Mouse (Mus musculus): ENCODE results near the gene Qpct.
"Not testable (repeated sequence)": the region's sequence is repeated elsewhere in the genome, so short reads cannot be mapped to it uniquely, and the experiment has no call there.

Gene Qpct

DNA sequence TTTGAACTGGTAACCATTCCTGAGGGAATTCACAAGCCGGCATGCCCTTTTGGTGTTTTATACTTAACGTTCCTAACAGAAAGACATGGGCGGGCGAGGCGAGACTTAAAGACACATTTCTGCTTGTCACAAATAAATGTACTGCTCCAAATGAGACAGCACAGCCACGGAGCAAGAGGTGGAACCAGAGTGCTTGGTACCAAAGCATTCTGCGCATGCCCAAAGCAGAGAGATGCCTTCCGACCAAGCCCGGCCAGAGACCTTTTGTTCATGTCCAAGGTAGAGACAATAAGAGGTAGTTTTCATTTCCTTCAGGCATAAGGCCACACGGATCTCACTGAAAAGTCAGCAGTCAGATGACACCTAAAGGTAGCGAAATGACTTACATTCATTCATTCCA is 20.2 kb downstream of the Qpct start:
- DNase-seq (ENCODE audit: low read depth) = no peak

DNA sequence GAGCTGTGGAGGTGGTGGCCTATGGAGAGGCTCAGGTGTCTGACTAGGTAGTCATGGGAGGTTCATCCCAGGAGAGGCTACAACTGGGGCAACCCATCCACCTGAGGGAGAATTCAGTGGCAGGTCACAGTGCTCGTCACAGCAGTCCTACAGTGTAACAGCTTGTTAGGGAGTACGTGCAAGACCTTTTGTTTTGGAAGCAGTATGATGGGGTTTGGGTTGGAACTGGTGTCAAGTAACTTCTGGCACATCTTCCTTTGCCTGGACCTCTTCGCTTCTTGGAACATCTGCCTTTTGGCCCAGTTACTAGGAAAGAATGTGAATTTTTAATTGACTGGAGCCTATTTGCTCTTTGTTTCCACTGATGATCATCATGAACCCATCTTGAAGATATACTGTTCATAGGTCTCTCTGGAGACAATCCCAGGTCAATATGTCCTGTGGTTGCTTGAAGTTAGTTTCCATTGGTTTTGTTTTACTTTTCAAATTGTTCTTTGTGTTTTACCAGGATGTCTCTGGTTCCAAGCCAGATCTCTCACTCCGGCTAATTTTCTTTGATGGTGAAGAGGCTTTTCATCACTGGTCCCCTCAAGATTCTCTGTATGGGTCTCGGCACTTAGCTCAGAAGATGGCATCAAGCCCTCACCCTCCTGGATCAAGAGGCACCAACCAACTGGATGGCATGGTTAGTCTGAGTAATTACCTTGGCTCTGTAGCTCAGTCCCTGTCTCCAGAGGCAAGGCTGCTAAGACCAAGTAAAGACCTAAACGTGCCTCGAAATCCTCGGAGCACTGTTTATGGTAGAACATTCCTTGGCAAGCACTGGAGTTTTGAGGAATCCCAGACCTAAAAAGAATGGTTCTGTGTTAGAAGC is 25.5 kb downstream of the Qpct start:
- no peak for DNase-seq (ENCODE audit: low read depth)

DNA sequence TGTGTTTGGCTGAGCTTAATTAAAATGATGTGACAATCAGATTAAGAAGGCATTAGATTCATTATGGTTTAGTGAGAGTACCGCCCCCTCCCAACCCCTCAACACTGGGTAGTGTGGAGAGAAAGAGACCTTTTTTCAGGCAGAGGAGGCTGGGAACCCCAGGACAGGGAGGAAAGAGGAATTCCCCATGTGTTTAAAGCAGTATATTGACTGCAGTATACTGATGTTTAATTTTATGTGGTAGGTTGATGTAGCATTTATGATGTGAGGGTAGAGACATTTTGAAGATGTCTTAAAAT is 26.1 kb downstream of the Qpct start:
- no peak for DNase-seq (ENCODE audit: low read depth)

DNA sequence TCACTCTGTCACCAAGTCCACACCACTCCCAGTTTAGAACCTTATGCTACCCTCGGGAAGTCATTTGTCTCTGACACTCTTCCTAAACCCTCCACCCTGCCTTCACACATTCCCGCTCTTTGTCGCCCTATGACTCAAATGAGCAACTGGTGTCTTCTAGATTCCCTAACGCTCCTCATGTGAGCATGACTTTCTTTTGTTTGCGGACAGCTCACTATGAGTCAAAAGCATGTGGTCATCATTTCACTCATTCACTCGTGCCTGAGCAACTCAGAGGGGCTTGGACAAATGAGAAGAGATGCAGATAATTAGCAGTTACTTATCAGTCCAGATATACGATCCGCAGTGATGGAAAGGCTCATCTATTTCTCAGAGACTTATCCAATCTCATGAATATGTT is 26.5 kb downstream of the Qpct start:
- no peak for DNase-seq (ENCODE audit: low read depth)

DNA sequence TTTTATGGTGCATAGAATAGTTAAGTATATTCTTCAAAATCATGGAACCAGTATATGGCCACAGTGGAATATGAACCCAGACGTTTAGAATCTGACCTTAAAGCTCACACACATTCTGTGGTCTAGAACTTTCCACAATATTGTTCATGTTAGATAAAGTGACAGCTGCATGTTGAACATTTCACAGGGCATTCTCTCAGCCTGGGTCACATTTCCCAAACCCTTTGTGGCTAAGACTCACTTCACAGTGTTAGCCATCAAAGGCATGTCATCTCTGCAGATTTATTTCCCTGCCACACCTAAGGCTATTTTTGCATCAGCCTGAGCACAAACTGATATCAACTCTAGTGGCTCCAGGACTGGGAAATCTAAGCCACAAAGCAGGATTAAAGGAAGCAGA is 40.0 kb downstream of the Qpct start:
- DNase-seq (ENCODE audit: low read depth) = no peak

DNA sequence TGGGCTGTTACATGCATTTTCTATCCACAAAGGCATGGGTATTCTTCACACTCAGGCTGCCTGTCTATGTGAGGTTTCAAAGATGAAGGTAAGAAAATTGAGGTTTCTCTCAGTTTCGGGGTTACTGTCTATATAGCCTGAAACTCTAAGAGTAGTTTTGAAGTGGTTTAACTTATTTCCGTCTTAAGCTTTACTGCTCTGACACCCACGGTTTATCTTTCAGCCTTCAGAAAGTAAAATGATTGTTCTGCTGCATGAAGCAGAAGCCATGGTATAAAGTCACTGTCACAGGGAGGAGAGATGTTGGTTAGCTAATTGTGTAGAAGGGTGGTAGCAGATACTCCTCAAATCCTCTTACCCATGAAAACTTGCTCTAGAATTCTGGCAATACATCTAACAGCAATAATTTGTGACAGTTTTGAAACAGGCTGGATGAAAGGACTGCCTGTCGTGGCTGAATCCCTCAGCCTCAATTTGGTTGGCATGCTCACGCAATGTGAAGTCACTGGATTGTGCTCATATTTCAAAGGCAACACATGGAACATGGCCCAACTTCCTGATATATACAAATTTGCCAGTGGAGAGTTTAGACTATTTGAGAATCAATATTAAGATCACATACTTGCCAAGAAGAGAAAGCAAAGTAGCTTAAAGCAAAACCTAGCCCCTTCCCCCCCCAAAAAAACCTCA is 41.7 kb downstream of the Qpct start:
- no peak for DNase-seq (ENCODE audit: low read depth)

DNA sequence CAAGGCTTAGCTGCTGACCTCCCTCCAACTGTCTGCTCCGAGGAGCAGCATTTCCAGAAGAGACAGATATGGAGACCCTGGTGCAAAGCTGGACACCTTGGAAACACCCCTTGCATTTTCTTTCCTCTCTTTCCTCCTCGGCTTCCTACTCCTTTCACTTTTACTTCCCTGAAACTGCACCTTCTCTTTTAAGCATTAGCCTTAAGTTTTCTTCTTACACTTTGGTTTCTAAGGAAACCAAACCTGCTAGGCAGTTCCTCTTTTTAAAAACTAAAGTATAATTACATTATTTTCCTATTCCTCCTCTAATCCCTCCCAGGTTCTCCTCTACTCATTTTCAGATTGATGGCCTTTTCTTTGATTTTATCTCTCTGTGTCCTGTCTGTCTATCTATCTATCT is 43.9 kb downstream of the Qpct start:
- no peak for DNase-seq (ENCODE audit: low read depth)

DNA sequence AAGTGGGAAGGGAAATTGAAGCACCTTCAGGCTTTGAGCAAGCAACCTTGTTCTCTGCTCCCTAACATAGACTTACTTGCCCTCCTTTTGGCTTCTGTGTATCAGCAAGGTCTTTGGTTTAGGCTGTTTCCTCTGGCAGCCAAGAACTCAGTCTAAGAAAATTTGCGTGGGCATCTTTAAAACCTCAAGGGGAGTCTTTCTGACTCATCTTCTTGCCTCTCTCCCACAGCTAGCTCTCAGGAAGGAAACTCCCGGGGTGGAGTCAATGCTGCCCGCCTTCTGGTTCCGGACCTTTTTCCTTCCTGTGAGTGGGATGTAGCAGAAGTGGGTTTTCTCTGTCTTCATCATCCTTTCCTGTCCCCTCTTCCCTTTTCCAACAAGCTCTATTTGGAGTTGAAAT is 48.2 kb downstream of the Qpct start:
- no peak for DNase-seq (ENCODE audit: low read depth)

DNA sequence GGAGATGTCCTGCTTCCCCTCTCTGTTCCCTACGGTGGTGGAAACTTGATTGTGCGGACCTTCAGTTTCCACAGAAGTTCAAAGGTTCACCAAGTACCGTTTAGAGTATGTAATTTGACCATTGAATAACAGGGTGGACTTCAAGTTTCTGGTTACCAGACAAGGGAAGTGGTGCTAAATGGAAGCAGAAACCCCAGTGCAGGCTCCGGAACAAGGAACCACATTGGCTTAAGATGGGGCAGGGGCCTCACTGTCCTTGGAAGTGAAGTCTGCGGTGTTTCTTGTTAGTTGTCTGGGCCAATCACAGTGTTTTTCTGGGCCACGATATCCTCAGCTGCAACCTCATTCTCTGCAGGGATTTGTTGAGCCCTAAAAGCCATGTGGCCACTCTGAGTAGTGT is 56.5 kb downstream of the Qpct start:
- DNase-seq (ENCODE audit: low read depth) = no peak

DNA sequence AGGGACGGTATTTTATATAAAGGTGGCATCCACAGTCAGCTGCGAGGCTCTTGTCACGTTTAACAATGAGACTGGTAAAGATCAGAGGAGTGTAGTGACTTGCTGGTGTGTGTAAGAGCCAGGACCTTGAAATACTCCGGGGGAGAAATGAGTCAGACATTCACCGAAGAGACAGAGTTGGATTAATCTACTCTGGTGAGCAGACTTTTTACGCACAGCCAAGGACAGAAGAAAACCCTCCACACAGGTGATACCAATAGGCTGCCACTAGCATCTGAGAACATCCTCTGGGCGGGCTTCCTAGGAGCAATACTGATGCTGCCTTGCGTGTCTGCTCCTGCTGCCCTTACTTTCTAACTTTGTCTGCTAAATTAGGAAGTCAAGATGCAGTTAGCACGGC is 57.9 kb downstream of the Qpct start:
- no peak for DNase-seq (ENCODE audit: low read depth)

DNA sequence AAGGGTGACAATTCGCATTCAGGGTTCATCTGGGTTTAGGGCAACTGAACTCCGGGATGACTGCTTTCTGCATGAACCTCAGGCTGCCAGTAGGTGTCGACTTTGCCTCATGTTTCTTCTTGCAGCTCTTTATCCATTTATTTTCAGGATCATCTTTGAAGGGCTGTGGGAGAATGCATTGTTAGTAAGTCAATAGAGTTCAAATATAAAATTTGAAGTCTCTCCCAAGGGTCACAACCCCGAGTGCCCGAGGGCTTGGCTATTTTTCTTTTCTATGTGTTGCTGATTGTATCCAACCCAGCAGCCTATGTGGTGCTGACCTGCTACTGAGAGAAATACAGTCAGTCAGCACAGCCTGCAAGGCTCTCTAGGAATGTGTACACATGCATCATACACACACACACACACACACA is 59.2 kb downstream of the Qpct start:
- peak; percentile 20 for DNase-seq (ENCODE audit: low read depth)

DNA sequence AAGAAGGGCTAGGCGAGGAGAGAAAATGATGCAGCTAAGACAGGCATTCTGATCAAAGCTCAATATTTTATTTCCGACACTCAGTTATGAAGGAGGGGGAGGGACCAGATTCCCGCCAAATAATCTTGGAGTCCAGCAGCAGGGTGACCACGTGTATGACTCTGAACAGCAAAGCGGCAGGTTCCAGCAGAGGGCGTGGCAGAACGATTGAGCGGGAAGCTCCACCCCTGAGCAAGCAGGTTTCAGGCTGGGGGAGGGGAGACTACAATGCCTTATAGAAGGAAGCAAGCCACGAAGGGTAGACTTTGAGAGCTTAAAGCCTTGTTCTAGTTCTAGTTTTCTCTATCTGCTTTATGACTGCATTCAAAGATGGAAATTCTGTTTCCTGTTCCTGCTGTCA is 63.5 kb downstream of the Qpct start:
- DNase-seq (ENCODE audit: low read depth) = not testable (repeated sequence)

DNA sequence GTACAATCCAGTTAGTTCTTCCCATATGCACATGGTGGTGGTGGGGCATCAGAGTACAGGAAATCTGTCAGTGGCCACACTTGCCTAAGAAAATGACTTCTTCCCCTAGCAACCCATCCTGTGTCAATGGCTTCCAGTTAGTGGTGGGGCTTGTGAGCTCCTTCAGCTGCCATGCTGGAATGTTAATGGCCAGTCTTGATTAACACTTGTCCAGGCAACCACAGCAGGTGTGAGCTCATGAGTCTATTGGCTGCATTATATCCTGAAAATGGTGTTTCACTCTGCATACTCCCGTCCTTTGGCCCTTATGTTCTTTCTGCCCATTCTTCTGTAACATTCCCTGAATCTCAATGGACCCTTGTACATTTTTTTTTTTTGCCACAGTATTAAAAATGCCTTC is 67.4 kb downstream of the Qpct start:
- no peak for DNase-seq (ENCODE audit: low read depth)

DNA sequence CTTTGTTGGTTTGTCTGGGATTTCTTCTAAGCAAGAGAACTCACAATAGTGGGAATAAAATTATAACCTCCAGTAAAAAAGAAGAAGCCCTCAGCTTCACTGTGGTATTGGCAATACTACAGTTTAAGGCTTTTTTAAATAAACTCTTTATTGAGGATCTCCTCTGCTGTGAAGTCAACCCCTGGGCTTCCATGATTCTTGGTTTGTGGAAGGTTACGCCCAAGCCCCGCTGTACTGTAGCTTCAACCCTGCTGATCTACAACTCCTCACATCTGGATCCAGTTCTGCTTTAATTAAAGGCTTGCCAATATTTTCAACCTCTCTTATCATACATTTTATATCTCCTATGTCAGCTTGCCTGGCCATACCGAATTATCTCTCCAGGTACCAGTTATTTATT is 68.6 kb downstream of the Qpct start:
- no peak for DNase-seq (ENCODE audit: low read depth)

DNA sequence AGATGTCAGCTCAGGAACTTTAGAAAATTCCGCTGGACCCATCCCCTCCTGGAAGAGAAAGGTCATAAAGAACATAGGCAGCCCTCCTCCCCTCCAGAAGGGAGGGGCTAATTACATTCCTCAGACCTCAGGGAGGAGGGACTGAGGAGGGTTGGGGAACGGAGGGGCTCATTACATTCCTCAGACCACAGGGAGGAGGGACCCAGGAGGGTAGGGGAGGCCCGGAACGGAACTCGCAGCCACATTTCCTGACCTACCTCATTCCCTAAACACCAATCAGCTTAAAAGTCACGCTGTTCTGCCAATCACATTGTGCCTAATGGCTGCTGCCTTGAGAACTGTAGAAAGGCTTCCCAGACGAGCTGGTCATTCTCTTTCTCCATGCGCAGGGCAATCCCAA is 82.0 kb downstream of the Qpct start:
- DNase-seq (ENCODE audit: low read depth) = no peak

DNA sequence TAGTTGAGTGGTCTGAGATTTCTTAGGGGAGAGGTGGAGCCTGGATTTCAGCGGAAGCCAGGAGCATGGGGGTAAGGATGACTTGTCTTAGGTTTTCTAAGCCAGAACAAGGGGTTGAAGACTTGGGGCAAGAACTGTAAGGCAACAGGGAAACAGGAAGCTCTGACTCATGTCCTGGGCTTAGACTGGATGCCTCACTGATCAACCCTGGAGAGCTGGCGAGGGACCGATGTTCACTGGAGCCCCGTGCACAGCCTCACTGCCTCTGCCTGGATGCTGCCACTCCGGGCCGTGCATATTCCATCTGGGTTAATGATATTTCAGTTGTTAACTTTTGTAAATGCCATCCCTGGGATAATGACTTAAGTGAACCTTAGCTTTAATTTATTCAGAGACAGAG is 84.1 kb downstream of the Qpct start:
- no peak for DNase-seq (ENCODE audit: low read depth)

DNA sequence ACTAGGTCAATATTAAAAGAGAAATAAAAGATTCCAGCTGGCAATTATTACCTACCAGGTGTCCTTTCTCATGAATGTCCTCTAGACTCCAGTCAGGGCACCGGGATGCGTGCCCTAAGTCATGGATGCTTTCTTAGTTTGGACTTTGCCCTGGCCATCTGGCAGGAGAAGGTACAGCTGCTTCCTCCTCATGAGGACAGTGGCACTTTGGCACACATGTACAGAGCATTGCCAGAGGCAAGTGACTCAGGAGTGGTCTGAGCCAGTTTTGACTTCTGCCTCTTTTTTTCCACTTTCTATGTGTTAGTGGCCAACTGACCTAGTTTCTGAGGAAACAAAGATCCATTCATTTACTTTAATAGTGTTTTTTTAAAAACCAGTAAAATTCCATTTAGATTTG is 84.7 kb downstream of the Qpct start:
- DNase-seq (ENCODE audit: low read depth) = no peak
